Mouse (Mus musculus) kidney, embryonic 14.5 days (tissue): ENCODE results near the gene Fhit. TPM values are rescaled to one million over a fixed set of nuclear protein-coding genes. Genes with fewer than 3 reads are reported as not detected.

Source experiments
- ATAC-seq: fragments of 200-750 bp; cut with Nextera tagmentation; 2 replicates; pipeline ENCODE4 v1.8.0; 2017; ENCODE audit warnings: moderate number of reproducible peaks, mild to moderate bottlenecking, moderate TSS enrichment, moderate library complexity; ENCODE audit not compliant: low FRiP score, low TSS enrichment
- H3K27ac ChIP-seq: fragments of 300-500 bp; sonication (generic); 2 replicates; pipeline ENCODE4 v1.5.1; 2014; ENCODE audit warnings: low read depth, mild to moderate bottlenecking, low read length, moderate library complexity, mixed read lengths
- H3K27me3 ChIP-seq: fragments of 300-500 bp; sonication (generic); 2 replicates; pipeline ENCODE4 v1.6.1; 2014; ENCODE audit warnings: mild to moderate bottlenecking, low read length; ENCODE audit not compliant: control insufficient read depth, insufficient read depth
- H3K36me3 ChIP-seq: fragments of 300-500 bp; sonication (generic); 2 replicates; pipeline ENCODE4 v1.6.1; 2014; ENCODE audit warnings: low read length, mixed read lengths; ENCODE audit not compliant: control insufficient read depth, insufficient read depth
- H3K4me1 ChIP-seq: fragments of 300-500 bp; sonication (generic); 2 replicates; pipeline ENCODE4 v1.6.1; 2014; ENCODE audit warnings: low read length, mixed read lengths; ENCODE audit not compliant: control insufficient read depth, insufficient read depth
- H3K4me2 ChIP-seq: fragments of 300-500 bp; sonication (generic); replicated peaks from 2 replicates; pipeline ENCODE4 v1.6.1; 2014; ENCODE audit warnings: low read depth, mild to moderate bottlenecking, low read length
- H3K4me3 ChIP-seq: fragments of 300-500 bp; sonication (generic); 2 replicates; pipeline ENCODE4 v1.5.1; 2014; ENCODE audit warnings: mild to moderate bottlenecking, low read length
- H3K9ac ChIP-seq: fragments of 300-500 bp; sonication (generic); 2 replicates; pipeline ENCODE4 v1.6.1; 2014; ENCODE audit warnings: low read depth, mild to moderate bottlenecking, low read length, moderate library complexity
- H3K9me3 ChIP-seq: fragments of 300-500 bp; sonication (generic); 2 replicates; pipeline ENCODE4 v1.6.1; 2016; ENCODE audit warnings: low read length; ENCODE audit not compliant: control insufficient read depth
- WGBS: fragments of 180-500 bp; shearing (Covaris S2); extraction: QIAGEN DNeasy Blood & Tissue Kit; methylation state at CpG from one replicate; pipeline ENCODE4 v1.1.7; 2014; 5-methylcytosine and 5-hydroxymethylcytosine counted together
- polyA plus RNA-seq: library from polyadenylated mRNA; unstranded; fragments of >200 nt; fragmentation: Nextera tagmentation; extraction: Ambion mirVana; gene quantifications from 2 replicates; pipeline ENCODE4 v1.2.1, GENCODE M21; 2014

Fhit gene
- polyA plus RNA-seq, 1 experiment from 2014 or later, result 7.0 TPM

GRCm38 (mm10) chr14:9623219-9624043 lies 1538.4 kb downstream of the Fhit start:
- Histone ChIP-seq H3K27ac (no peak overlapping the region), H3K36me3 (no peaks in the 10 kb centered on the region), H3K4me2 (no peak overlapping the region), H3K27me3 (no peaks in the 10 kb centered on the region), H3K9ac (no peak overlapping the region), H3K9me3 (no peaks in the 10 kb centered on the region), H3K4me3 (no peak overlapping the region), H3K4me1 (no peaks in the 10 kb centered on the region)
- WGBS, result 46% methylated on average over 6 of the region's 6 CpGs
- no peak for ATAC-seq

- H3K9ac ChIP-seq, result no peak overlapping the region
- H3K4me1 ChIP-seq, result no peaks in the 10 kb centered on the region
- no peak overlapping the region for H3K27ac ChIP-seq
- H3K4me2 ChIP-seq, result no peak overlapping the region
- WGBS, result 19% methylated on average over 3 of the region's 3 CpGs
- H3K4me3 ChIP-seq, result no peak overlapping the region
- no peaks in the 10 kb centered on the region for H3K36me3 ChIP-seq
- no peaks in the 10 kb centered on the region for H3K27me3 ChIP-seq
- ATAC-seq, result no peak
- H3K9me3 ChIP-seq, result no peaks in the 10 kb centered on the region
These were observed 1540.8 kb downstream of the Fhit start for GRCm38 (mm10) chr14:9620902-9621540.

- H3K9ac ChIP-seq, result no peak overlapping the region
- ATAC-seq, result no peak
- H3K4me2 ChIP-seq, result no peak overlapping the region
- H3K36me3 ChIP-seq, result no peaks in the 10 kb centered on the region
- no peak overlapping the region for H3K4me3 ChIP-seq
- no peaks in the 10 kb centered on the region for H3K9me3 ChIP-seq
- no peaks in the 10 kb centered on the region for H3K27me3 ChIP-seq
- no peaks in the 10 kb centered on the region for H3K4me1 ChIP-seq
- 55% methylated on average over 1 of the region's 1 CpGs for WGBS
- H3K27ac ChIP-seq, result no peak overlapping the region
These were observed 1542.0 kb downstream of the Fhit start for GRCm38 (mm10) chr14:9619840-9620239.

GRCm38 (mm10) chr14:9613126-9613525 lies 1548.7 kb downstream of the Fhit start:
- Histone ChIP-seq H3K9me3 (no peaks in the 10 kb centered on the region), H3K27me3 (no peaks in the 10 kb centered on the region), H3K36me3 (no peaks in the 10 kb centered on the region), H3K4me1 (no peaks in the 10 kb centered on the region), H3K4me3 (no peak overlapping the region), H3K9ac (no peak overlapping the region), H3K27ac (no peak overlapping the region), H3K4me2 (no peak overlapping the region)
- ATAC-seq, result no peak
- WGBS, result 92% methylated on average over 3 of the region's 3 CpGs

GRCm38 (mm10) chr14:9609120-9609519 lies 1552.7 kb downstream of the Fhit start:
- H3K4me2 ChIP-seq, result no peak overlapping the region
- H3K9me3 ChIP-seq, result no peaks in the 10 kb centered on the region
- H3K4me3 ChIP-seq, result no peak overlapping the region
- no peak overlapping the region for H3K9ac ChIP-seq
- ATAC-seq, result no peak
- no peak overlapping the region for H3K27ac ChIP-seq
- H3K4me1 ChIP-seq, result no peaks in the 10 kb centered on the region
- no peaks in the 10 kb centered on the region for H3K36me3 ChIP-seq
- H3K27me3 ChIP-seq, result no peaks in the 10 kb centered on the region
- WGBS, result 84% methylated on average over 7 of the region's 7 CpGs

GRCm38 (mm10) chr14:9606584-9607377 lies 1555.1 kb downstream of the Fhit start:
- Histone ChIP-seq H3K9ac (no peak overlapping the region), H3K9me3 (no peaks in the 10 kb centered on the region), H3K27ac (no peak overlapping the region), H3K27me3 (no peaks in the 10 kb centered on the region), H3K36me3 (no peaks in the 10 kb centered on the region), H3K4me1 (no peaks in the 10 kb centered on the region), H3K4me3 (no peak overlapping the region), H3K4me2 (no peak overlapping the region)
- ATAC-seq, result no peak
- WGBS, result 80% methylated on average over 12 of the region's 12 CpGs

- Histone ChIP-seq H3K27me3 (no peaks in the 10 kb centered on the region), H3K27ac (no peak overlapping the region), H3K4me1 (no peaks in the 10 kb centered on the region), H3K4me2 (no peak overlapping the region), H3K9me3 (no peaks in the 10 kb centered on the region), H3K9ac (no peak overlapping the region), H3K36me3 (no peaks in the 10 kb centered on the region), H3K4me3 (no peak overlapping the region)
- ATAC-seq, result no peak
These were observed 1561.6 kb downstream of the Fhit start for GRCm38 (mm10) chr14:9600271-9600670.

- no peak for ATAC-seq
- WGBS, result 53% methylated on average over 5 of the region's 5 CpGs
- Histone ChIP-seq H3K27me3 (no peaks in the 10 kb centered on the region), H3K36me3 (no peaks in the 10 kb centered on the region), H3K9ac (no peak overlapping the region), H3K4me3 (no peak overlapping the region), H3K27ac (no peak overlapping the region), H3K4me2 (no peak overlapping the region), H3K9me3 (no peaks in the 10 kb centered on the region), H3K4me1 (no peaks in the 10 kb centered on the region)
These were observed 1564.3 kb downstream of the Fhit start for GRCm38 (mm10) chr14:9597460-9597977.
